In genomic region chr3:50457136-50457535, GRCm38 (mm10) we compare ENCODE assay signal across 16 mouse cellular contexts.
"Had no signal": no experiment of that assay in that cellular context is flagged by ENCODE, and none has a peak within 500 bp of the region (broad histone marks: within the 10 kb centered on the region; RNA-seq: fewer than 3 reads in every experiment).

No protein-coding gene starts in this region.

- H3K27me3 ChIP-seq: neural tube, embryonic 12.5 days; neural tube, embryonic 13.5 days; neural tube, embryonic 15.5 days; stomach, embryonic 15.5 days had no signal

- H3K4me3 ChIP-seq: neural tube, embryonic 12.5 days; neural tube, embryonic 13.5 days; neural tube, embryonic 15.5 days; stomach, embryonic 15.5 days had no signal

- H3K4me1 ChIP-seq: neural tube, embryonic 12.5 days; neural tube, embryonic 13.5 days; neural tube, embryonic 15.5 days; stomach, embryonic 15.5 days had no signal

- H3K36me3 ChIP-seq: neural tube, embryonic 12.5 days; neural tube, embryonic 13.5 days; neural tube, embryonic 15.5 days; stomach, embryonic 15.5 days had no signal

- H3K9me3 ChIP-seq: neural tube, embryonic 12.5 days; neural tube, embryonic 13.5 days; neural tube, embryonic 15.5 days; stomach, embryonic 15.5 days had no signal

- H3K4me2 ChIP-seq: neural tube, embryonic 12.5 days; neural tube, embryonic 13.5 days; neural tube, embryonic 15.5 days; stomach, embryonic 15.5 days had no signal

- DNase-seq: retina, postnatal 1 day; right cerebral cortex, adult 18-20 months; right cerebral cortex, postnatal 14 days; right cerebral cortex, postnatal 25 days; right cerebral cortex, postnatal 4 days; spleen, adult 18-20 months; thymus, adult 18-20 months; thymus, adult 2 months; thymus, postnatal 14 days; thymus, postnatal 25 days; thymus, postnatal 36 days; thymus, postnatal 4 days had no signal

- H3K27ac ChIP-seq: neural tube, embryonic 12.5 days; neural tube, embryonic 13.5 days; neural tube, embryonic 15.5 days; stomach, embryonic 15.5 days had no signal

- H3K9ac ChIP-seq: neural tube, embryonic 12.5 days; neural tube, embryonic 13.5 days; neural tube, embryonic 15.5 days; stomach, embryonic 15.5 days had no signal
